Mouse (Mus musculus) C3H10T1/2 (cell line): ENCODE data around the gene Rho. TPM values are rescaled to one million over a fixed set of nuclear protein-coding genes. Genes with fewer than 3 reads are reported as not detected.

Source experiments
- polyA plus RNA-seq, 2 experiments: library from polyadenylated mRNA; unstranded; fragments of >200 nt; fragmentation: generic; extraction: Trizol; gene quantifications; one replicate each; pipeline ENCODE4 v1.2.1; 2012; ENCODE audit warnings: missing spikeins in 2 of 2

Rho gene
- polyA plus RNA-seq = under 1 TPM; 0.04 to 0.58 TPM

DNA sequence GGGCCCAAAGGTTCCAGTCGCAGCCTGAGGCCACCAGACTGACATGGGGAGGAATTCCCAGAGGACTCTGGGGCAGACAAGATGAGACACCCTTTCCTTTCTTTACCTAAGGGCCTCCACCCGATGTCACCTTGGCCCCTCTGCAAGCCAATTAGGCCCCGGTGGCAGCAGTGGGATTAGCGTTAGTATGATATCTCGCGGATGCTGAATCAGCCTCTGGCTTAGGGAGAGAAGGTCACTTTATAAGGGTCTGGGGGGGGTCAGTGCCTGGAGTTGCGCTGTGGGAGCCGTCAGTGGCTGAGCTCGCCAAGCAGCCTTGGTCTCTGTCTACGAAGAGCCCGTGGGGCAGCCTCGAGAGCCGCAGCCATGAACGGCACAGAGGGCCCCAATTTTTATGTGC is at the start of gene Rho:
Gene Rho, plus strand, starts transcription at position 110 of the 400 bp plus-strand sequence.

GRCm38 (mm10) chr6:115944638-115945037 is 13.1 kb downstream of the Rho start, which contains the start of gene H1foo:
TSS of gene H1foo (plus strand) at chr6:115944938.

Other genes starting within 250 kb of the Rho start
- under 1 TPM in 1 of 2 experiments, not detected in 1; 0.06 TPM for gene Tmem40, start 169.3 kb upstream of the Rho start, polyA plus RNA-seq
- 1 to 10 TPM in 1 of 2 experiments, under 1 TPM in 1; 0.88 to 3.7 TPM for gene Cand2, start 157.2 kb upstream of the Rho start, polyA plus RNA-seq
- gene Rpl32, start 123.0 kb upstream of the Rho start, polyA plus RNA-seq = 1,000 to 10,000 TPM; 6,992 to 7,807 TPM
- under 1 TPM in 1 of 2 experiments, not detected in 1; 0.02 TPM for gene Efcab12, start 93.3 kb upstream of the Rho start, polyA plus RNA-seq
- 1 to 10 TPM in 1 of 2 experiments, under 1 TPM in 1; 0.18 to 1.3 TPM for gene Mbd4, start 78.4 kb upstream of the Rho start, polyA plus RNA-seq
- gene Ift122, start 78.3 kb upstream of the Rho start, polyA plus RNA-seq = 10 to 100 TPM in 1 of 2 experiments, 1 to 10 TPM in 1; 8.1 to 36.0 TPM
- gene H1foo, start 13.2 kb downstream of the Rho start, polyA plus RNA-seq = not detected
- gene Plxnd1, start 63.3 kb downstream of the Rho start, polyA plus RNA-seq = 10 to 100 TPM; 10.3 to 76.4 TPM